Comparison of ENCODE assay signal across 11 mouse cellular contexts in the genomic region with DNA sequence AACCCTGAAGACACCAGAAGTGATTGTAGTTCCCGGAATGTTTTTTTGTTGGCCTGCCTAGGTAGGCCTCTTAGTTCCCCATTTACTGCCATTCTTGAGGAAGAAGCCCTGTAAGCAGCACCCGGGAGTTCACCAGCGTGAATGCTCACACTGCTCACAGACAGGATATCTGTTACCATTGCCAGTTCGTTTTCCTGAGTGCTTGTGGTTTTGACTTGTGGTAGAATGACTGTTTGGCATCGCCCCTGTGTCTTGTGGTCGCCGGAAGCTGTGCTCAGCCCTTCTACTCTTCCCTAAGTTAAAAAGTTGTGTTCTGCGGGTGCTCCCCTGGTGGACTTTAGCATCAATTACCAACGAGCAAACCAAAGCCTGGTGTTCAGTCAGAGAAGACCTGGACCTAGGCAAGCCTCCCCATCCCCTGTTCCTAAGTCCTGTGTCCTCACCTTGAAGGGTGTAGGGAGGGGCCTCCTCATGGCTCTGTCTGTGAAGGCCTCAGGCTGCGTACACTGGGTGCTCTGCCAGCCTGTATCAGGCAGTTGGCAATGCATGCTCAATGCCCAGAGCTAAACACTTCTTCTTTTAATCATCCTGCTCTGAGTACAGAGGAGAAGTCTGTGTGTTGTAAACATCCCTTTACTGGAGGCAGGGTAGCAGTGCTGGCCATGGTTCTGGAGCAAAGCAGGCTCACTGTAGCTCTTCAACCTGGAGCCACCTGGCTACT. TPM values are rescaled to one million over a fixed set of nuclear protein-coding genes. Genes with fewer than 3 reads are reported as not detected.
DNase-seq lines count a peak whose midpoint lies in the region; TF ChIP-seq lines count a peak whose summit lies in the region.
"Had no signal": no experiment of that assay in that cellular context is flagged by ENCODE, and none has a peak within 500 bp of the region (broad histone marks: within the 10 kb centered on the region; RNA-seq: fewer than 3 reads in every experiment).

No protein-coding gene starts in this region.

- H3K27ac ChIP-seq in macrophage = peak overlapping the region; percentile 65
- H3K27ac ChIP-seq: kidney, postnatal 0 days had no signal

- TF ChIP-seq CTCF in lung, adult 2 months (IDR thresholded peaks at IDR 0.05; ENCODE audit: insufficient read depth, low read length) = no peak

- DNase-seq in lung, postnatal 25 days (ENCODE audit: low spot score) = peak; percentile 61
- DNase-seq in lung, adult 2 months = no peak
- DNase-seq in brain, adult 2 months (ENCODE audit: low read depth, low spot score) = peak; percentile 59
- peak; percentile 80 for DNase-seq in thymus, postnatal 25 days
- no peak for DNase-seq in left cerebral cortex, adult 18-20 months (ENCODE audit: low spot score in 2 of 2)
- DNase-seq in left cerebral cortex, adult 11 months (ENCODE audit: low spot score) = no peak
- DNase-seq in left cerebral cortex, postnatal 25 days (ENCODE audit: low spot score in 2 of 2) = no peak
- DNase-seq: right cerebral cortex, postnatal 14 days had no signal

- WGBS in lung, adult 2 months = 69% methylated on average over 10 of the region's 10 CpGs
- WGBS in macrophage (ENCODE audit: missing documents) = 3% methylated on average over 10 of the region's 10 CpGs

- no peak for TF ChIP-seq POLR2A in lung, adult 2 months (IDR thresholded peaks at IDR 0.05; ENCODE audit: borderline replicate concordance, extremely low read depth, low read depth, low read length)

- no peaks in the 10 kb centered on the region for H3K36me3 ChIP-seq in macrophage (ENCODE audit: inconsistent target)

- H3K4me3 ChIP-seq in lung, adult 2 months (replicated peaks; ENCODE audit: extremely low read depth, low read depth, low read length) = no peak overlapping the region
- H3K4me3 ChIP-seq in macrophage (ENCODE audit: inconsistent target) = no peak overlapping the region

- H3K4me1 ChIP-seq in lung, adult 2 months (ENCODE audit: control insufficient read depth, insufficient read depth, low read length) = 0 out of 2 replicates have a peak, but pooled peaks cover 5% of the 10 kb centered on the region

- peaks cover 64% of the 10 kb centered on the region for H3K79me2 ChIP-seq in macrophage (ENCODE audit: inconsistent target)

- intact Hi-C loops in left cerebral cortex, postnatal 25 days (cut with DNase I) = no loop called here

RNA-seq across cellular contexts. Expression of gene Il17ra, which starts 3.7 kb away (rescaled TPM):
- 26.4 and 36.4 TPM in 2 replicates for polyA plus RNA-seq in lung, adult 2 months (2012; rRNA removed)
- 100 to 1,000 TPM in 9 of 26 experiments, 10 to 100 TPM in 17; 16.1 to 338 (median 55.1) TPM for total RNA-seq in macrophage (2018; cell fraction: chromatin; rRNA removed)
- total RNA-seq in macrophage (2018; cell fraction: cytosol; rRNA removed) = 100 to 1,000 TPM in 2 of 26 experiments, 10 to 100 TPM in 22, 1 to 10 TPM in 2; 6.7 to 150 (median 15.3) TPM
- 100 to 1,000 TPM in 9 of 26 experiments, 10 to 100 TPM in 17; 22.5 to 279 (median 75.0) TPM for total RNA-seq in macrophage (2018; cell fraction: nucleus; rRNA removed)
- polyA plus RNA-seq in macrophage (2018) = 11.0 to 16.8 TPM (median 11.8 TPM) in 3 replicates
- total RNA-seq in left cerebral cortex, adult 18-20 months (2021) = 10 to 100 TPM; 18.2 to 19.6 TPM
- 10 to 100 TPM; 12.1 to 17.0 TPM for total RNA-seq in left cerebral cortex, postnatal 25 days (2021)

RNA-seq across cellular contexts. Expression of gene Tmem121b, which starts 26.8 kb away (rescaled TPM):
- polyA plus RNA-seq in lung, adult 2 months (2012; rRNA removed) = 2.3 and 2.8 TPM in 2 replicates
- under 1 TPM in 2 of 26 experiments, not detected in 24; 0.16 to 0.17 TPM for total RNA-seq in macrophage (2018; cell fraction: chromatin; rRNA removed)
- under 1 TPM in 8 of 26 experiments, not detected in 18; 0.03 to 0.05 (median 0.05) TPM for total RNA-seq in macrophage (2018; cell fraction: cytosol; rRNA removed)
- under 1 TPM in 7 of 26 experiments, not detected in 19; 0.06 to 0.34 (median 0.16) TPM for total RNA-seq in macrophage (2018; cell fraction: nucleus; rRNA removed)
- polyA plus RNA-seq in macrophage (2018) = not detected in 3 replicates
- 10 to 100 TPM; 56.6 to 57.9 TPM for total RNA-seq in left cerebral cortex, adult 18-20 months (2021)
- total RNA-seq in left cerebral cortex, postnatal 25 days (2021) = 10 to 100 TPM; 65.3 to 78.4 TPM
- total RNA-seq: gastrocnemius, adult 8-10 months had no signal

Comparison
In these comparisons a context has a peak if more than half of its experiments do, and no peak if none do; other contexts are left out.
1. DNase-seq: peak in lung, postnatal 25 days (single experiment), brain, adult 2 months (single experiment) and thymus, postnatal 25 days (single experiment); none in lung, adult 2 months (single experiment), left cerebral cortex, adult 18-20 months (0 of 2), left cerebral cortex, adult 11 months (single experiment) and left cerebral cortex, postnatal 25 days (0 of 2).